Mouse (Mus musculus) cerebellum, adult 2 months (tissue): ENCODE data around the gene Gga2. TPM values are rescaled to one million over a fixed set of nuclear protein-coding genes. Genes with fewer than 3 reads are reported as not detected.

ENCODE experiments used
- DNase-seq, 2 experiments: peaks; one replicate each; pipeline ENCODE4 v3.0.0; 2021
- H3K27ac ChIP-seq: fragments of 200-500 bp; 2 replicates; pipeline ENCODE4 v1.5.1; 2012; ENCODE audit warnings: low read length, control low read depth, inconsistent platforms; ENCODE audit not compliant: insufficient read depth
- H3K27me3 ChIP-seq: fragments of 200-500 bp; 2 replicates; pipeline ENCODE4 v1.6.1; 2012; ENCODE audit warnings: inconsistent platforms, mild to moderate bottlenecking, low read length, moderate library complexity; ENCODE audit not compliant: control insufficient read depth, insufficient read depth
- H3K4me1 ChIP-seq: fragments of 200-500 bp; 2 replicates; pipeline ENCODE4 v1.6.1; 2011; ENCODE audit warnings: low read length; ENCODE audit not compliant: control insufficient read depth, insufficient read depth
- H3K4me3 ChIP-seq: fragments of 200-500 bp; replicated peaks from 2 replicates; pipeline ENCODE3; 2011; ENCODE audit warnings: mild to moderate bottlenecking, low read depth, low read length, control low read depth; ENCODE audit not compliant: insufficient read depth
- CTCF ChIP-seq: fragments of 200-500 bp; IDR thresholded peaks from 2 replicates; pipeline ENCODE4 v1.5.1; 2011; ENCODE audit warnings: low read depth, mild to moderate bottlenecking, control low read depth, low read length, moderate library complexity, borderline replicate concordance; ENCODE audit not compliant: insufficient read depth
- POLR2A ChIP-seq: fragments of 200-500 bp; IDR thresholded peaks from 2 replicates; pipeline ENCODE4 v1.6.1; 2011; ENCODE audit warnings: low read length, control low read depth, borderline replicate concordance; ENCODE audit not compliant: insufficient read depth
- WGBS: fragments of 180-500 bp; shearing (Covaris S2); methylation state at CpG from one replicate; pipeline ENCODE4 v1.1.7; 2018; 5-methylcytosine and 5-hydroxymethylcytosine counted together
- polyA plus RNA-seq: library from polyadenylated mRNA; depleted of rRNA; stranded (reverse); fragments of >200 nt; gene quantifications from 2 replicates; pipeline ENCODE4 v1.2.3, GENCODE M21; 2012

The Gga2 gene
- polyA plus RNA-seq, 1 experiment: 23.1 TPM

DNA sequence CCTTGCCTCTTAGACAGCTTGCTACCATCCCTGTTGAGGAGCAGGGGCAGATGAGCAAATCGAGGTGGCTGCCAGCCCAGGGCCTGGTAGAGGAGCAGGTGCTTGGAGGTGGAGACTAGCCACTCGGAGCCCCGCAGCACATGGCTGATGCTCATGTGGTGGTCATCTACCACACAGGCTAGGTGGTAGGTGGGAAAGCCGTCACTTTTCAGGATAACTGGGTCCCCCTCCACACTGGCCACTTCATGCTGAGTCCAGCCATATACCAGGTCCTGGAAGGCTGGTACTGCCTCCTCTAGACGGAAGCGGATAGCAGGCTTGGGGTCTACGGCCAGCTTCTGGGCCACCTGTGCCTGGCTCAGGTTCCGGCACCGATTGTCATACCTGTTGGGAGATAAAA lies 27.2 kb upstream of the Gga2 start:
- DNase-seq: no peak
- no peak overlapping the region for H3K27ac ChIP-seq
- no peaks in the 10 kb centered on the region for H3K27me3 ChIP-seq
- 86% methylated on average over 9 of the region's 9 CpGs for WGBS
- no peaks in the 10 kb centered on the region for H3K4me1 ChIP-seq
- TF ChIP-seq POLR2A (no peak), CTCF (no peak)
- H3K4me3 ChIP-seq: no peak overlapping the region

DNA sequence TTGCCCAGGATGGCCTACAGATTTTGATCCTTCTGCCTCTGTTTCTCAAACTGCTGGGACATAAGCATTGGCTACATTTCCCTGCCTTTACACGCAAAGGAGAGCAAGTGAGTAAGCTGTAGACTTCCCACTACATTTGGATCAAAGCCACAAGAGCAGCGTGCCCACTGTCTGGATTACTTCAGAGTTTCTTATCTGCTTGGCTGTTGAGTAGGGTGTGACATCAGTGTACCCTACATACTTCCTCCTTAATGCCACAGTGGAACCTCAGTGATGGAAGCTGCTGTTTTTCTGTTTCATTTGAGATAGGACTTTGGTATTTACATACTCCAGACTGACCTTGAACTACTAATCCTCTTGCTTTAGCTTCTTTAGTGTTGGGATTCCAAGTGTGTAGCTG lies 25.8 kb upstream of the Gga2 start:
- Histone ChIP-seq H3K27me3 (no peaks in the 10 kb centered on the region), H3K4me3 (no peak overlapping the region), H3K4me1 (no peaks in the 10 kb centered on the region), H3K27ac (no peak overlapping the region)
- 82% methylated on average over 2 of the region's 2 CpGs for WGBS
- DNase-seq: no peak
- TF ChIP-seq CTCF (no peak), POLR2A (no peak)

- H3K4me1 ChIP-seq: no peaks in the 10 kb centered on the region
- no peaks in the 10 kb centered on the region for H3K27me3 ChIP-seq
- TF ChIP-seq CTCF (no peak), POLR2A (no peak)
- WGBS: 100% methylated on average over 1 of the region's 1 CpGs
- DNase-seq: no peak
- H3K27ac ChIP-seq: no peak overlapping the region
- no peak overlapping the region for H3K4me3 ChIP-seq
These were observed 24.7 kb upstream of the Gga2 start for GRCm38 (mm10) chr7:122045711-122046110.

DNA sequence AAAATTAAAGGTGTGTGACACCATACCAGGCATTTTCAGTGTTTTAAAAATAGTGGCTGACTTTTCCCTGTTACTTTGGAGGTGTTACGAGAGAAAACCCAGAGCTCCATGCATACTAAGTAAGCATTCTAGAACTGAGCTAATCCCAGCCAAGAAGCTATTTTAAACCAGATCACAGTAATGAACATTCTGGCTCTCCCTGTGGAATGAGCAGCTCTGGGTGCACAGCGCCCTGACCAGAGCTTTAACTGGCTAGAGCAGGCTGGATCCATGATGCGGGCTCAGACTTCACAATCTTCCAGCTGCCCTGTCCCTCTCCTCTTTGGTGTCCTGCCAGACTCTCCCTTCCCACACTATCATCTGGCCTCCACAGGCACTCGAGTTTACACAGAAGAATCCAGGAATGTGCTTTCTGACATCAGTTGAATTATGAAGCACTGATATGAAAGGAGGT lies 24.2 kb upstream of the Gga2 start:
- 66% methylated on average over 4 of the region's 4 CpGs for WGBS
- H3K4me1 ChIP-seq: no peaks in the 10 kb centered on the region
- no peak overlapping the region for H3K27ac ChIP-seq
- TF ChIP-seq CTCF (no peak), POLR2A (no peak)
- DNase-seq: no peak
- H3K27me3 ChIP-seq: no peaks in the 10 kb centered on the region
- H3K4me3 ChIP-seq: no peak overlapping the region

GRCm38 (mm10) chr7:122044106-122044505 lies 23.1 kb upstream of the Gga2 start:
- Histone ChIP-seq H3K27me3 (no peaks in the 10 kb centered on the region), H3K4me3 (no peak overlapping the region), H3K27ac (no peak overlapping the region), H3K4me1 (no peaks in the 10 kb centered on the region)
- no peak for DNase-seq
- TF ChIP-seq POLR2A: no peak
- TF ChIP-seq CTCF: no peak
- WGBS: 87% methylated on average over 8 of the region's 8 CpGs

DNA sequence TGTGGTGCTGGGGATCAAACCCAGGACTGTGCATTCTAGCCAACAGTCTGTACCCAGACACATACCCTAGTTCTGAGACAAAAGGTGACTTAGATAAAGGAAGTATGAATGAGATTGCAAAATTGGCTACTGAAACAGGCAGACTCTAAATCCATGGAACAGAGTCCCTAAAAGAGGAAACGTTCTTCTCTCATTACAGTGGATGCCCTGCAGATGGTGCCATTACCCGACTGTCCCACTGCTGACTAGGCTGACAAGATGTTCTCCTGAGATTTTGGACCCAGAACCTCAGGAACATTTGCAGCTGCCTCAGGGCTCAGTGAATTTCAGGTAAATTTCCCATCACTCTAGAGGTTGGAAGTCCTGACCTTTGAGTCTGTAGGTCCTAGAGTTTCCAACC lies 13.3 kb upstream of the Gga2 start:
- no peaks in the 10 kb centered on the region; the same call in 1 of the 2 replicates for H3K27me3 ChIP-seq
- 28% methylated on average over 2 of the region's 2 CpGs for WGBS
- TF ChIP-seq POLR2A: no peak
- TF ChIP-seq CTCF: no peak
- H3K4me1 ChIP-seq: no peaks in the 10 kb centered on the region
- H3K4me3 ChIP-seq: no peak overlapping the region
- DNase-seq: no peak
- H3K27ac ChIP-seq: no peak overlapping the region

DNA sequence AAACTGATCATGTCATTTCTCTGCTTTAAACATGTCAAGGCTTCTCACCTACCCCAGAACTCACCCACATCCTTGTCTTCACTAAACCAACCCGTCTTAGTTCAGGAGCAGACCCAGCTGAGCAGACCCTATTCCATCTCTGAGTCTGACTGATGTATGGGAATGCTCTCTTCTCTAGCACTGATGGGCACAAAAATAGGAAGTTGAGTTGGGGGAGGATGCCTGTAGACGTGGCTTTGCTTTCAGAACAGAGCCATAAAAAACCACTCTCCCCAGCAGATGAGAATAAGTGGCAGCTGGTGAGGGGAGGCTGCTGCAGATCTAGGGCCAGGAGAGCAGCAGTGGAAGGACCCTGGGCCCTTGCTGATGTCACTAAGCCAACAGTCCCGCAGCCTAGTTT lies 12.3 kb upstream of the Gga2 start:
- H3K4me1 ChIP-seq: no peaks in the 10 kb centered on the region
- no peak for DNase-seq
- 69% methylated on average over 3 of the region's 3 CpGs for WGBS
- H3K27ac ChIP-seq: no peak overlapping the region
- no peak overlapping the region for H3K4me3 ChIP-seq
- no peaks in the 10 kb centered on the region; the same call in 1 of the 2 replicates for H3K27me3 ChIP-seq
- TF ChIP-seq POLR2A: no peak
- TF ChIP-seq CTCF: no peak

- 98% methylated on average over 2 of the region's 2 CpGs for WGBS
- TF ChIP-seq POLR2A (no peak), CTCF (no peak)
- no peak for DNase-seq
- Histone ChIP-seq H3K4me3 (no peak overlapping the region), H3K27ac (no peak overlapping the region), H3K27me3 (no peaks in the 10 kb centered on the region), H3K4me1 (no peaks in the 10 kb centered on the region; the same call in none of the 2 replicates)
These were observed 1.1 kb upstream of the Gga2 start for GRCm38 (mm10) chr7:122022131-122022530.

DNA sequence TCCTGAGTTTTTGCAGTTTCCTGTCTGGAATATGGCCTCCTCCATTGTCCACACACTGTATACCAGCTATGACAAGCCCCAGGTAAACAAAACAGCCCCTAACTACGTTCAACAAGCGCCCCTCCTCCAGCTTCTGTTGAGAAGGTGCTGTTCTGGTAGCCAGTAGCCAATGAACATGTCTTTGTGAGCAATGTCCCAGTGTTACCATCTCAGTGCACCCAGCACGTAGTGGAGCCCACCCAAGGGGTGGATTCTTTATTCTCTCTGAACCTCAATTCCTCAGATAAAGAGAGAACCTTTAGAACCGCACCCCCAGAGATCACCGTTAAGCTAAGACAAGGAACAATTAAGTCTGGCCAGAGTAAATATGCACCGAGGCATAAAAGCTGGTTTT lies 752 bp downstream of the Gga2 start:
- H3K27me3 ChIP-seq: no peaks in the 10 kb centered on the region
- TF ChIP-seq POLR2A: no peak
- TF ChIP-seq CTCF: no peak
- H3K4me3 ChIP-seq: peak overlapping the region; percentile 95
- DNase-seq: no peak
- H3K27ac ChIP-seq: 0 out of 2 replicates have a peak overlapping the region, but pooled peaks have one; percentile 83
- peaks cover 6% of the 10 kb centered on the region for H3K4me1 ChIP-seq
- 7% methylated on average over 6 of the region's 6 CpGs for WGBS
